In the genomic region with DNA sequence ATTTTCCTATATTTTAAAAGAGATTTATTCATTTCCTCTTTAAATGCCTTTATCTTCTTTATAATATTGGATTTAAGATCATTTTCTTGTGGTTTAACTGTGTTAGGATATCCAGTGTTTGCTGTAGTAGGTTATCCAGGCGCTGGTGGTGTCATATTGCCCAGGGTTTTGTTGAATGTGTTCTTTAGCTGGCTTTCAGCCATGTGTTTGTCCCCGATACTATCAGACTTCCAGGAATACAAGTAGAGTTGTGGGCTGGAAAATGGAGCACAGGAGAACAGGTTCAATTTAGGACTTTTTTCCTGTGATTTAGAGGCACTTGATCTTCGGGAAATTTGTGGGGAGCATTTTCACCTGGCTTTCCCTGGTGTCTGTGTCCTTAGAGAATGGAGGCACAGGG, we compare ENCODE assay signal across 23 mouse cellular contexts. TPM values are rescaled to one million over a fixed set of nuclear protein-coding genes. Genes with fewer than 3 reads are reported as not detected.
"Had no signal": no experiment of that assay in that cellular context is flagged by ENCODE, and none has a peak within 500 bp of the region (broad histone marks: within the 10 kb centered on the region; RNA-seq: fewer than 3 reads in every experiment).

No protein-coding gene starts in this region.

- H3K4me1 ChIP-seq: neural tube, embryonic 13.5 days; neural tube, embryonic 15.5 days; stomach, embryonic 15.5 days had no signal

- H3K27ac ChIP-seq: neural tube, embryonic 13.5 days; neural tube, embryonic 15.5 days; stomach, embryonic 15.5 days; stomach, postnatal 0 days had no signal

- H3K36me3 ChIP-seq: neural tube, embryonic 13.5 days; neural tube, embryonic 15.5 days; stomach, embryonic 15.5 days had no signal

- H3K9me3 ChIP-seq: stomach, embryonic 15.5 days had no signal

- H3K9ac ChIP-seq: neural tube, embryonic 13.5 days; neural tube, embryonic 15.5 days; stomach, embryonic 15.5 days had no signal

- H3K4me2 ChIP-seq: neural tube, embryonic 13.5 days; neural tube, embryonic 15.5 days; stomach, embryonic 15.5 days had no signal

- H3K4me3 ChIP-seq: neural tube, embryonic 13.5 days; neural tube, embryonic 15.5 days; stomach, embryonic 15.5 days had no signal

- H3K27me3 ChIP-seq: neural tube, embryonic 13.5 days; neural tube, embryonic 15.5 days; stomach, embryonic 15.5 days had no signal

- DNase-seq: retina, postnatal 1 day; right cerebral cortex, adult 18-20 months; right cerebral cortex, postnatal 14 days; right cerebral cortex, postnatal 25 days; right cerebral cortex, postnatal 4 days; spleen, adult 18-20 months; thymus, adult 18-20 months; thymus, adult 2 months; thymus, postnatal 14 days; thymus, postnatal 25 days; thymus, postnatal 36 days; thymus, postnatal 4 days had no signal

RNA-seq across cellular contexts. Expression of a gene that starts 19.8 kb away (rescaled TPM):
- total RNA-seq: neutrophil, adult 5-6 weeks had no signal
- polyA plus RNA-seq: neural tube, embryonic 13.5 days; neural tube, embryonic 14.5 days; neural tube, embryonic 15.5 days; spleen, adult 2 months; stomach, embryonic 14.5 days; stomach, embryonic 15.5 days; stomach, embryonic 16.5 days; thymus, postnatal 0 days; urinary bladder, adult 2 months had no signal
